Mouse (Mus musculus) forebrain, embryonic 12.5 days (tissue): ENCODE results near the gene AI597479. TPM values are rescaled to one million over a fixed set of nuclear protein-coding genes. Genes with fewer than 3 reads are reported as not detected.

Source experiments
- ATAC-seq: fragments of 200-750 bp; cut with Nextera tagmentation; 2 replicates; pipeline ENCODE4 v1.8.0; 2017; ENCODE audit warnings: moderate TSS enrichment; ENCODE audit not compliant: low FRiP score
- H3K27ac ChIP-seq: fragments of 300-500 bp; sonication (generic); 2 replicates; pipeline ENCODE4 v1.5.1; 2016; ENCODE audit warnings: mild to moderate bottlenecking
- H3K27me3 ChIP-seq: fragments of 300-500 bp; sonication (generic); 2 replicates; pipeline ENCODE4 v1.6.1; 2016; ENCODE audit warnings: mild to moderate bottlenecking
- H3K36me3 ChIP-seq: fragments of 300-500 bp; sonication (generic); replicated peaks from 2 replicates; pipeline ENCODE4 v1.6.1; 2016; ENCODE audit warnings: mild to moderate bottlenecking
- H3K4me1 ChIP-seq: fragments of 300-500 bp; sonication (generic); 2 replicates; pipeline ENCODE4 v1.6.1; 2016
- H3K4me2 ChIP-seq: fragments of 300-500 bp; sonication (generic); 2 replicates; pipeline ENCODE4 v1.6.1; 2016; ENCODE audit warnings: mild to moderate bottlenecking, moderate library complexity
- H3K4me3 ChIP-seq: fragments of 300-500 bp; sonication (generic); replicated peaks from 2 replicates; pipeline ENCODE4 v1.5.1; 2016; ENCODE audit warnings: mild to moderate bottlenecking
- H3K9ac ChIP-seq: fragments of 300-500 bp; sonication (generic); 2 replicates; pipeline ENCODE4 v1.6.1; 2016; ENCODE audit warnings: mild to moderate bottlenecking
- H3K9me3 ChIP-seq: fragments of 300-500 bp; sonication (generic); 2 replicates; pipeline ENCODE4 v1.6.1; 2016
- WGBS: fragments of 180-500 bp; shearing (Covaris S2); methylation state at CpG from one replicate; pipeline ENCODE4 v1.1.7; 2016; 5-methylcytosine and 5-hydroxymethylcytosine counted together
- polyA plus RNA-seq: library from polyadenylated mRNA; unstranded; fragments of >200 nt; fragmentation: Nextera tagmentation; extraction: Ambion mirVana; gene quantifications from 2 replicates; pipeline ENCODE4 v1.2.1, GENCODE M21; 2016

AI597479 gene
- 42.9 and 48.5 TPM in 2 replicates for polyA plus RNA-seq

GRCm38 (mm10) chr1:43098031-43098984 lies at the start of gene AI597479, which contains the start of gene Tgfbrap1:
AI597479 (plus strand) TSS chr1:43098710.
Tgfbrap1 (minus strand) TSS chr1:43098637.
- under 1% methylated on average over 57 of the region's 57 CpGs for WGBS
- Histone ChIP-seq H3K27me3 (no peaks in the 10 kb centered on the region), H3K4me1 (peaks cover 15% of the 10 kb centered on the region), H3K27ac (peak within 1 kb of the TSS; percentile 99), H3K4me3 (peak within 1 kb of the TSS; percentile 89), H3K36me3 (peaks cover 18% of the 10 kb centered on the region), H3K4me2 (peak within 1 kb of the TSS; percentile 83), H3K9me3 (no peaks in the 10 kb centered on the region), H3K9ac (peak within 1 kb of the TSS; percentile 90)
- peak; percentile 97 for ATAC-seq

GRCm38 (mm10) chr1:43051903-43052302 lies 46.6 kb upstream of the AI597479 start:
- Histone ChIP-seq H3K27ac (no peak overlapping the region), H3K9me3 (no peaks in the 10 kb centered on the region), H3K36me3 (peaks cover 73% of the 10 kb centered on the region), H3K27me3 (no peaks in the 10 kb centered on the region), H3K4me3 (no peak overlapping the region), H3K4me2 (no peak overlapping the region), H3K9ac (no peak overlapping the region), H3K4me1 (peaks cover 5% of the 10 kb centered on the region; the same call in 1 of the 2 replicates)
- ATAC-seq: no peak
- 93% methylated on average over 5 of the region's 5 CpGs for WGBS

GRCm38 (mm10) chr1:43065615-43066310 lies 32.7 kb upstream of the AI597479 start:
- H3K4me3 ChIP-seq: no peak overlapping the region
- H3K36me3 ChIP-seq: peaks cover 53% of the 10 kb centered on the region
- no peak overlapping the region for H3K4me2 ChIP-seq
- H3K9me3 ChIP-seq: no peaks in the 10 kb centered on the region
- WGBS: 50% methylated on average over 9 of the region's 9 CpGs
- ATAC-seq: peak; percentile 93
- no peaks in the 10 kb centered on the region for H3K4me1 ChIP-seq
- H3K27me3 ChIP-seq: no peaks in the 10 kb centered on the region
- H3K27ac ChIP-seq: no peak overlapping the region
- no peak overlapping the region for H3K9ac ChIP-seq

- 91% methylated on average over 8 of the region's 8 CpGs for WGBS
- H3K36me3 ChIP-seq: peaks cover 53% of the 10 kb centered on the region
- H3K4me1 ChIP-seq: no peaks in the 10 kb centered on the region
- no peaks in the 10 kb centered on the region for H3K27me3 ChIP-seq
- H3K9ac ChIP-seq: no peak overlapping the region
- no peak overlapping the region for H3K27ac ChIP-seq
- no peak overlapping the region for H3K4me2 ChIP-seq
- no peak for ATAC-seq
- H3K4me3 ChIP-seq: no peak overlapping the region
- H3K9me3 ChIP-seq: no peaks in the 10 kb centered on the region
Measured at GRCm38 (mm10) chr1:43066573-43066972, 31.9 kb upstream of the AI597479 start.

- H3K9ac ChIP-seq: no peak overlapping the region
- H3K4me2 ChIP-seq: no peak overlapping the region
- no peaks in the 10 kb centered on the region for H3K27me3 ChIP-seq
- H3K9me3 ChIP-seq: no peaks in the 10 kb centered on the region
- H3K36me3 ChIP-seq: peaks cover 43% of the 10 kb centered on the region
- H3K27ac ChIP-seq: no peak overlapping the region
- no peaks in the 10 kb centered on the region for H3K4me1 ChIP-seq
- WGBS: 86% methylated on average over 7 of the region's 7 CpGs
- ATAC-seq: no peak
- H3K4me3 ChIP-seq: no peak overlapping the region
Measured at GRCm38 (mm10) chr1:43067551-43067950, 31.0 kb upstream of the AI597479 start.

GRCm38 (mm10) chr1:43070726-43071125 lies 27.8 kb upstream of the AI597479 start:
- Histone ChIP-seq H3K4me3 (no peak overlapping the region), H3K4me1 (no peaks in the 10 kb centered on the region), H3K9ac (no peak overlapping the region), H3K4me2 (no peak overlapping the region), H3K36me3 (peaks cover 50% of the 10 kb centered on the region), H3K27me3 (no peaks in the 10 kb centered on the region), H3K27ac (no peak overlapping the region), H3K9me3 (no peaks in the 10 kb centered on the region)
- 83% methylated on average over 5 of the region's 5 CpGs for WGBS
- ATAC-seq: no peak

- Histone ChIP-seq H3K4me2 (no peak overlapping the region), H3K27me3 (no peaks in the 10 kb centered on the region), H3K27ac (no peak overlapping the region), H3K9me3 (no peaks in the 10 kb centered on the region), H3K4me1 (no peaks in the 10 kb centered on the region), H3K36me3 (peaks cover 48% of the 10 kb centered on the region), H3K4me3 (no peak overlapping the region), H3K9ac (no peak overlapping the region)
- 89% methylated on average over 8 of the region's 8 CpGs for WGBS
- ATAC-seq: no peak
Measured at GRCm38 (mm10) chr1:43072028-43072427, 26.5 kb upstream of the AI597479 start.

- H3K4me2 ChIP-seq: no peak overlapping the region
- WGBS: 79% methylated on average over 1 of the region's 1 CpGs
- H3K36me3 ChIP-seq: peaks cover 43% of the 10 kb centered on the region
- no peaks in the 10 kb centered on the region for H3K27me3 ChIP-seq
- no peaks in the 10 kb centered on the region for H3K9me3 ChIP-seq
- no peak overlapping the region for H3K27ac ChIP-seq
- no peak overlapping the region for H3K9ac ChIP-seq
- no peaks in the 10 kb centered on the region for H3K4me1 ChIP-seq
- no peak for ATAC-seq
- no peak overlapping the region for H3K4me3 ChIP-seq
Measured at GRCm38 (mm10) chr1:43072561-43072960, 25.9 kb upstream of the AI597479 start.

GRCm38 (mm10) chr1:43074791-43075190 lies 23.7 kb upstream of the AI597479 start:
- Histone ChIP-seq H3K27me3 (no peaks in the 10 kb centered on the region), H3K4me1 (no peaks in the 10 kb centered on the region), H3K4me2 (no peak overlapping the region), H3K4me3 (no peak overlapping the region), H3K36me3 (peaks cover 38% of the 10 kb centered on the region), H3K9me3 (no peaks in the 10 kb centered on the region), H3K9ac (no peak overlapping the region), H3K27ac (no peak overlapping the region)
- WGBS: 98% methylated on average over 2 of the region's 2 CpGs
- no peak for ATAC-seq

GRCm38 (mm10) chr1:43078124-43078523 lies 20.4 kb upstream of the AI597479 start:
- ATAC-seq: no peak
- Histone ChIP-seq H3K27me3 (no peaks in the 10 kb centered on the region), H3K4me1 (no peaks in the 10 kb centered on the region), H3K4me2 (no peak overlapping the region), H3K9me3 (no peaks in the 10 kb centered on the region), H3K27ac (no peak overlapping the region), H3K9ac (no peak overlapping the region), H3K4me3 (no peak overlapping the region), H3K36me3 (peaks cover 25% of the 10 kb centered on the region)
- 85% methylated on average over 2 of the region's 2 CpGs for WGBS

GRCm38 (mm10) chr1:43082946-43083345 lies 15.6 kb upstream of the AI597479 start:
- H3K36me3 ChIP-seq: 0 out of 2 replicates have a peak, but pooled peaks cover 4% of the 10 kb centered on the region
- WGBS: 93% methylated on average over 5 of the region's 5 CpGs
- H3K4me1 ChIP-seq: no peaks in the 10 kb centered on the region
- ATAC-seq: no peak
- H3K4me2 ChIP-seq: no peak overlapping the region
- H3K27me3 ChIP-seq: no peaks in the 10 kb centered on the region
- H3K27ac ChIP-seq: no peak overlapping the region
- no peaks in the 10 kb centered on the region for H3K9me3 ChIP-seq
- H3K4me3 ChIP-seq: no peak overlapping the region
- no peak overlapping the region for H3K9ac ChIP-seq

- WGBS: 95% methylated on average over 1 of the region's 1 CpGs
- no peak for ATAC-seq
Measured at GRCm38 (mm10) chr1:43090418-43090817, 8.1 kb upstream of the AI597479 start.

More at GRCm38 (mm10) chr1:43090418-43090817, 8.1 kb upstream of the AI597479 start:
- Histone ChIP-seq H3K36me3 (no peaks in the 10 kb centered on the region), H3K4me3 (no peak overlapping the region), H3K4me1 (peaks cover 16% of the 10 kb centered on the region), H3K4me2 (no peak overlapping the region), H3K9me3 (no peaks in the 10 kb centered on the region), H3K9ac (no peak overlapping the region), H3K27me3 (no peaks in the 10 kb centered on the region), H3K27ac (no peak overlapping the region)
